Mouse (Mus musculus): ENCODE results near the gene Serping1.

GRCm38 (mm10) chr2:84762818-84763217 is 12.4 kb downstream of the Serping1 start:
- TF ChIP-seq POLR2A (IDR thresholded peaks at IDR 0.05; ENCODE audit: extremely low read depth, insufficient read depth, low read length) (no peak), CTCF (IDR thresholded peaks at IDR 0.05; ENCODE audit: low read depth, low read length) (no peak)

Measured in liver, adult 2 months (tissue).